Mouse (Mus musculus) forebrain, postnatal 0 days (tissue): ENCODE results near the gene Adam12. TPM values are rescaled to one million over a fixed set of nuclear protein-coding genes. Genes with fewer than 3 reads are reported as not detected.

Experiments used
- ATAC-seq: fragments of 200-750 bp; cut with Nextera tagmentation; 2 replicates; pipeline ENCODE4 v1.8.0; 2017; ENCODE audit warnings: mild to moderate bottlenecking, moderate library complexity
- DNase-seq: peaks from one replicate; pipeline ENCODE4 v3.0.0-alpha.2; 2015
- H3K27ac ChIP-seq: fragments of 300-500 bp; sonication (generic); 2 replicates; pipeline ENCODE4 v1.5.1; 2014; ENCODE audit warnings: low read depth, mild to moderate bottlenecking, antibody characterized with exemption, low read length, moderate library complexity, mixed read lengths
- H3K27me3 ChIP-seq: fragments of 300-500 bp; sonication (generic); 2 replicates; pipeline ENCODE4 v1.6.1; 2014; ENCODE audit warnings: mild to moderate bottlenecking, low read length, mixed read lengths; ENCODE audit not compliant: insufficient read depth
- H3K36me3 ChIP-seq: fragments of 300-500 bp; sonication (generic); 2 replicates; pipeline ENCODE4 v1.6.1; 2014; ENCODE audit warnings: mild to moderate bottlenecking, moderate library complexity; ENCODE audit not compliant: insufficient read depth
- H3K4me1 ChIP-seq: fragments of 300-500 bp; sonication (generic); 2 replicates; pipeline ENCODE4 v1.6.1; 2014; ENCODE audit warnings: antibody characterized with exemption; ENCODE audit not compliant: insufficient read depth
- H3K4me2 ChIP-seq: fragments of 300-500 bp; sonication (generic); 2 replicates; pipeline ENCODE4 v1.6.1; 2014; ENCODE audit warnings: low read depth, mild to moderate bottlenecking, moderate library complexity
- H3K4me3 ChIP-seq: fragments of 300-500 bp; sonication (generic); 2 replicates; pipeline ENCODE4 v1.5.1; 2014; ENCODE audit warnings: low read depth, low read length, mixed read lengths
- H3K9ac ChIP-seq: fragments of 300-500 bp; sonication (generic); 2 replicates; pipeline ENCODE4 v1.6.1; 2014; ENCODE audit warnings: mild to moderate bottlenecking
- H3K9me3 ChIP-seq: fragments of 300-500 bp; sonication (generic); 2 replicates; pipeline ENCODE4 v1.6.1; 2016; ENCODE audit warnings: low read length
- CTCF ChIP-seq: sonication (generic); IDR thresholded peaks from 2 replicates; pipeline ENCODE4 v1.5.1; 2016; ENCODE audit warnings: antibody characterized with exemption, control low read depth, low read depth
- WGBS: fragments of 180-500 bp; shearing (Covaris S2); extraction: QIAGEN DNeasy Blood & Tissue Kit; methylation state at CpG from one replicate; pipeline ENCODE4 v1.1.7; 2014; 5-methylcytosine and 5-hydroxymethylcytosine counted together
- polyA plus RNA-seq: library from polyadenylated mRNA; unstranded; fragments of >200 nt; fragmentation: Nextera tagmentation; extraction: Ambion mirVana; gene quantifications from 2 replicates; pipeline ENCODE4 v1.2.1, GENCODE M21; 2015
- total RNA-seq: library from RNA; depleted of rRNA; stranded (reverse); fragments of >200 nt; gene quantifications from 2 replicates; pipeline ENCODE4 v1.2.3, GENCODE M21; 2014

Adam12 gene
- total and polyA plus RNA-seq, 2 experiments from 2014 or later: 1.9 to 13.3 TPM

- TF ChIP-seq CTCF: no peak
- 82% methylated on average over 3 of the region's 3 CpGs for WGBS
- H3K27ac ChIP-seq: no peak overlapping the region
- ATAC-seq (no peak), DNase-seq (no peak)
- H3K4me3 ChIP-seq: no peak overlapping the region
- no peaks in the 10 kb centered on the region for H3K27me3 ChIP-seq
- no peaks in the 10 kb centered on the region for H3K9me3 ChIP-seq
- no peaks in the 10 kb centered on the region for H3K4me1 ChIP-seq
- no peak overlapping the region for H3K9ac ChIP-seq
- H3K4me2 ChIP-seq: no peak overlapping the region
- no peaks in the 10 kb centered on the region for H3K36me3 ChIP-seq
These were observed 303.0 kb downstream of the Adam12 start for GRCm38 (mm10) chr7:133928981-133929380.

GRCm38 (mm10) chr7:133925771-133926170 is 306.2 kb downstream of the Adam12 start:
- Histone ChIP-seq H3K4me2 (no peak overlapping the region), H3K9ac (no peak overlapping the region), H3K4me3 (no peak overlapping the region), H3K36me3 (no peaks in the 10 kb centered on the region), H3K9me3 (no peaks in the 10 kb centered on the region), H3K27me3 (no peaks in the 10 kb centered on the region), H3K4me1 (no peaks in the 10 kb centered on the region), H3K27ac (no peak overlapping the region)
- no peak for TF ChIP-seq CTCF
- no peak for ATAC-seq
- 63% methylated on average over 2 of the region's 2 CpGs for WGBS
- DNase-seq: no peak

DNA sequence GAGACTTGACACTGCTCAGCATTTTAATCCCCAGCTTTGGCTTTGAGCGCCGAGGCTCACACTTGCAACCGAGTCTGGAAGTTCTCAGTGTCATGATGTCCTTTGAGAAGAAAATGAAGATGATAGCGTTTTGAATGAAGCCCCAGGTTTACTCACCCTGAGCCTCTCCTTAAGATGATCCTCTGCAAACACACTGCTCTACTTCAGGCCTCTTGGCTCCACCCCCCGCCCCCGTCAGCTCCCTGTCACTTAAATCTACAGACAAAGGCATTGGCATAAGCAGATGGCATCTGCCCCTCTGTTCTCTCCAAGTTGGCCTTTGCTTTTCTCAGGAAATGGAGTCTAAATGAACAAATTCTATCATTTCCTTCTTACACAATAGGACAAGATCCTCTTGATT is 308.0 kb downstream of the Adam12 start:
- no peaks in the 10 kb centered on the region for H3K27me3 ChIP-seq
- 65% methylated on average over 6 of the region's 6 CpGs for WGBS
- DNase-seq: no peak
- no peak overlapping the region for H3K27ac ChIP-seq
- no peaks in the 10 kb centered on the region for H3K9me3 ChIP-seq
- H3K4me2 ChIP-seq: no peak overlapping the region
- no peak for ATAC-seq
- no peak overlapping the region for H3K9ac ChIP-seq
- no peak overlapping the region for H3K4me3 ChIP-seq
- TF ChIP-seq CTCF: no peak
- 0 out of 2 replicates have a peak, but pooled peaks cover 4% of the 10 kb centered on the region for H3K4me1 ChIP-seq
- H3K36me3 ChIP-seq: no peaks in the 10 kb centered on the region

GRCm38 (mm10) chr7:133921291-133921690 is 310.7 kb downstream of the Adam12 start:
- H3K4me2 ChIP-seq: no peak overlapping the region
- ATAC-seq: no peak
- no peak for TF ChIP-seq CTCF

GRCm38 (mm10) chr7:133920724-133921123 is 311.2 kb downstream of the Adam12 start:
- no peaks in the 10 kb centered on the region for H3K36me3 ChIP-seq
- no peak overlapping the region for H3K9ac ChIP-seq
- no peaks in the 10 kb centered on the region for H3K27me3 ChIP-seq
- no peak for TF ChIP-seq CTCF
- WGBS: 83% methylated on average over 7 of the region's 7 CpGs
- DNase-seq (no peak), ATAC-seq (no peak)
- no peak overlapping the region for H3K4me2 ChIP-seq
- H3K9me3 ChIP-seq: no peaks in the 10 kb centered on the region
- no peak overlapping the region for H3K4me3 ChIP-seq
- H3K4me1 ChIP-seq: 0 out of 2 replicates have a peak, but pooled peaks cover 4% of the 10 kb centered on the region
- H3K27ac ChIP-seq: no peak overlapping the region

More at GRCm38 (mm10) chr7:133921291-133921690, 310.7 kb downstream of the Adam12 start:
- Histone ChIP-seq H3K4me1 (0 out of 2 replicates have a peak, but pooled peaks cover 4% of the 10 kb centered on the region), H3K9ac (no peak overlapping the region), H3K9me3 (no peaks in the 10 kb centered on the region), H3K36me3 (no peaks in the 10 kb centered on the region), H3K4me3 (no peak overlapping the region), H3K27ac (no peak overlapping the region), H3K27me3 (no peaks in the 10 kb centered on the region)
- DNase-seq: no peak
- 93% methylated on average over 4 of the region's 4 CpGs for WGBS

- H3K36me3 ChIP-seq: no peaks in the 10 kb centered on the region
- ATAC-seq (no peak), DNase-seq (no peak)
- no peak overlapping the region for H3K4me3 ChIP-seq
- WGBS: 85% methylated on average over 5 of the region's 5 CpGs
- H3K4me2 ChIP-seq: no peak overlapping the region
- no peak overlapping the region for H3K9ac ChIP-seq
- no peaks in the 10 kb centered on the region for H3K9me3 ChIP-seq
- TF ChIP-seq CTCF: no peak
- H3K4me1 ChIP-seq: 0 out of 2 replicates have a peak, but pooled peaks cover 4% of the 10 kb centered on the region
- no peak overlapping the region for H3K27ac ChIP-seq
- H3K27me3 ChIP-seq: no peaks in the 10 kb centered on the region
These were observed 312.0 kb downstream of the Adam12 start for GRCm38 (mm10) chr7:133919918-133920317.

DNA sequence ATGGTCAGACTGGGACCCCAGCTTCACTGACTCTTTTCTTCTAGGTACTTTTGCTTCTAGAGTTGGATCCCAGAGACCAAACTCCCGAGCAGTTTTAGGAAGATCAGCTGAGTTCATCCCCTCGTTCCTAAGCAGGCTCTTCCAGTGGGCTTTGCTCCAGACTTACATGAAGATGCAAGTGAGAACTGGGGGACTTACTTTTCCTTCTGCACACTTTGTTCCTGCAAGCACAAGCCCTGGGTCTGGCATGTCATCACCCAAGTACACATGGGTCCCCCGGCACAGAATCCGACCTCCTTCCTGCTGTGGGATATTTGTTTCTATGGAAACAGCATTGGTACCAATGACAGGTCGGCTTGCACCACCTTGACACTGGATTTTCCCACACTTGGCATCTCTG is 312.6 kb downstream of the Adam12 start:
- DNase-seq (no peak), ATAC-seq (no peak)
- Histone ChIP-seq H3K9me3 (no peaks in the 10 kb centered on the region), H3K4me1 (0 out of 2 replicates have a peak, but pooled peaks cover 4% of the 10 kb centered on the region), H3K4me3 (no peak overlapping the region), H3K4me2 (no peak overlapping the region), H3K27me3 (no peaks in the 10 kb centered on the region), H3K36me3 (no peaks in the 10 kb centered on the region), H3K9ac (no peak overlapping the region), H3K27ac (no peak overlapping the region)
- WGBS: 58% methylated on average over 5 of the region's 5 CpGs
- no peak for TF ChIP-seq CTCF

- H3K4me1 ChIP-seq: 0 out of 2 replicates have a peak, but pooled peaks cover 4% of the 10 kb centered on the region
- 85% methylated on average over 9 of the region's 9 CpGs for WGBS
- ATAC-seq: no peak; the same call in 1 of the 2 replicates
These were observed 315.7 kb downstream of the Adam12 start for GRCm38 (mm10) chr7:133916230-133916629.

More at GRCm38 (mm10) chr7:133916230-133916629, 315.7 kb downstream of the Adam12 start:
- Histone ChIP-seq H3K36me3 (no peaks in the 10 kb centered on the region), H3K9ac (no peak overlapping the region), H3K27me3 (no peaks in the 10 kb centered on the region), H3K27ac (no peak overlapping the region), H3K4me3 (no peak overlapping the region), H3K9me3 (no peaks in the 10 kb centered on the region), H3K4me2 (no peak overlapping the region)
- no peak for TF ChIP-seq CTCF
- no peak for DNase-seq
